Mouse (Mus musculus): ENCODE measurements at regions not wholly inside any gene's neighbourhood (a gene's known extent, or its start where the extent isn't known, plus 50 kb on each side); places are given as distances from the start of the nearest gene placed in this dataset.

- DNase-seq (ENCODE audit: low spot score): no peak
Measured at GRCm38 (mm10) chr12:39729255-39729654, 308.6 kb downstream of the Arl4a start.

GRCm38 (mm10) chr12:39724172-39724571 is 313.7 kb downstream of the Arl4a start:
- DNase-seq (ENCODE audit: low spot score): no peak

GRCm38 (mm10) chr12:39715120-39715519 is 322.7 kb downstream of the Arl4a start:
- DNase-seq (ENCODE audit: low spot score): no peak

DNA sequence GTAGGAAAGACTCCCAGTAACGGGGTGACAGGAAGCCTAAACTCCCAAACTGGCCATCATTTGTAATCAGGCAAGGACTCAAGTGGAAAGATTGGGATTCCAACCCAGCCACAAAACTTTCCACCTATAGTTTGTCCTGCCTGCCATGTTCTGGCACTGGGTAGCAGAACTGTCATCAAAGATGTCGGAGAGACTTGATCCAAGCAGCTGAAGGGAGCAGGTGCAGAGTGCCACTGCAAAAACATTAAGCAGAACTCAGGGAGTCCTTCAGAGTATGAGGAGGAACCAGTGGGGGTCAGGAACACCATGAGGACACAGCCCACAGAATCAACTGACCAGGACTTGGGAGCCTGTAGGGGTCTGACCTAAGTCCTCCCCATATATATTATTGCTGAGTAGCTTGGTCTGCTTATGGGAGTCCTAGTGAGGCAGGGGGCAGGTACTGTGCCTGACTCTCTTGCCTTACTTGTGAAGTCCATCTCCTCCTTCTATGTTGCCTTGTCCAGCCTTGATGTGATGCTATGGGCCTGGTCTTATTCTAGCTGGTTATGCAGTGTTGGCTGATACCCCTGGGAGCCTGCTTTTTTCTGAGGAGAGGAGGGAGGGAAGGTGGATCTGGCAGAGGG is 323.5 kb downstream of the Arl4a start:
- no peak for DNase-seq (ENCODE audit: low spot score)

GRCm38 (mm10) chr12:39711807-39712206 is 326.0 kb downstream of the Arl4a start:
- DNase-seq (ENCODE audit: low spot score): no peak

DNA sequence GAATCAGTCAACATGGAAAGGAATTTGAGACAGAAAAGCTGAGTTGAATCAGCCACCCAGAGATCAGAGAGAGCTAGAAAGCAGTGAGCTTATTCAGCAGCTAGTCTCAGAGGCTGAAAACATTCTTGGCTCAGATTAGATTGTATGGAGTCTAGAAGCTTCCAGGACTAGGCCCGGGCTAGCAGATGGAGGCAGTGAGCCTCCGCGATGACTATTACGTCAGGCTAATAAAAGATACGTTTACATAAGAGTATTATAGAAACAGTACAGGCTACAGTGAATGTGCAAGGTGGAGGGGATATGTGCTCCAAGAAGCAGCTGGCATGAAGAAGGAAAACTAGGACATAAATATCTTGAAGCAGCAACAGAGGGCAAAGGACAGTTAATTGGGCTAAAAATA is 328.0 kb downstream of the Arl4a start:
- no peak for DNase-seq (ENCODE audit: low spot score)

- DNase-seq (ENCODE audit: low spot score): no peak
Measured at GRCm38 (mm10) chr12:39697182-39697581, 340.6 kb downstream of the Arl4a start.

DNA sequence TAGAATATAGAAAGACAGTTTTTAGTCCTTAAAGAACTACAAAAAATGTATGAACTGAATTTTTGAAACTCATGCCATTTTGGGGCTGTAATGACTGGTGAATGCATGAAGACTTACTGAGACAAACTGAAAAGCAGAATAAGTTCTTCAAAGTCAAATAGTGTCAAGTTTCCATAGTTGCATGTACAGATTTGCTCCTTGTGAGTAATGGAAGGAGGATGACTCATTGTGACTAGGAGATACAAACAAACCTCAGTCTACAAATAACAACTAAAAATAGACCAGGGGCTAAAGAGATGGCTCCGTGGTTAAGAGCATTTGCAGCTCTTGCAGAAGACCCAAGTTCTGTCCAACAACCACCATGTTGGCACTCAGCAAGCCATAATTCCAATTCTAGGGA is 342.5 kb downstream of the Arl4a start:
- no peak for DNase-seq (ENCODE audit: low spot score)

- DNase-seq (ENCODE audit: low spot score): no peak
Measured at GRCm38 (mm10) chr12:39692043-39692442, 345.8 kb downstream of the Arl4a start.

- DNase-seq (ENCODE audit: low spot score): no peak
Measured at GRCm38 (mm10) chr12:39685399-39685798, 352.4 kb downstream of the Arl4a start.

DNA sequence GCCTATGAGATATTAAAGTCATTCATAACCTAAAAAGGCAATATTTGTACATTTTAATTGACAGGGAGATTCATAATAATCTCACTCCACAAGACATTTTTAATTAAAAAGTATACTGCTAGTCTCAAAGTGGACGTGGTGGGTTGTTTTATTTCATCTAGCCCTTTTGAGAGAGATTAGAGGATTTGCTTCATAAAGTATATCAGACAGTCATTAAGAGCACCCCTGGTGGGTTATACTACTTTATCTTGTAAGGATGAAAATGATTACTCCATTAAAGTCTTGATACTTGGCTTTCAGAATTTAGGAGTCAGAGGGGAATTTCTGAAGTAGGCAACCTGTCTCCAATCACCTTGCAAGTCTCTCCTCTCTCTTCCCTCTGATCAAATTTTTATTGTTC is 355.7 kb downstream of the Arl4a start:
- DNase-seq (ENCODE audit: low spot score): no peak

DNA sequence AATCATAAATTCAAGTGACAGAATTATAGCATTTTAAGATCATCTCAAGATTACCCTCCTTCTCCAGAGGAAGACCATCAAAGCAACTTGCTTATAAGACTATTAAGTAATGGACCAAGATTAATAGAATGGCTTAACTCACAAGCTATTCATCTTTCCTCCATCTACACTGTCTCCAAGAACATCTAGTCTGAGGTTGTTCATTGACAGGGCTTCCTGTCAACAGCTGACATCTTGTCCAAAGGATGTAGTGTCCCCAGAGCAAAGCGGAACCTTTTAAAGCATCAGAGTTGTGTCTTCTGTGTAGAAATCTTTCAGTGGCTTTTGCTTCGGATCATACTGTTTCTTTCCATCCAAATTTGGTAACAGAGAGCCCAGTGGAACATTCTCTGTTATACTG is 362.2 kb downstream of the Arl4a start:
- no peak for DNase-seq (ENCODE audit: low spot score)

GRCm38 (mm10) chr12:39667701-39668100 is 370.1 kb downstream of the Arl4a start:
- DNase-seq (ENCODE audit: low spot score): no peak

DNA sequence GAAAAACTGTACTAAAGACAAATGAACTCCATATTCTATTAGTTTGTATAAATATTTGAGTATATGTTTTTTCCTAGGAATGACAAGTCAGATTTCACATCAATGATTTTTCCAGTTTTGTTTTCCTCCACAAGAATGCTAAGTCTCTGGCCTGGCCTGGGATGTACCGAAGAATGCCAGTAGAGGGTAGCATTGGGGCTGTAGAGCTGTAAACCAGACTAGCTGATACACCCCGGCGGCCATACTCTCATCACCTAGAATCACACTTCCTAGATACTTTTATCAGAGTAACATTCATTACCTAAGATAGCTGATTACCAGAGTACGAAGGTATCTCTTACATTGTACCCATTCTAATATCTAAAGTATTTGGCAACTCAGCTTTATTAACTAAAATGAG is 372.4 kb downstream of the Arl4a start:
- peak; percentile 5 for DNase-seq (ENCODE audit: low spot score)

- DNase-seq (ENCODE audit: low spot score): no peak
Measured at GRCm38 (mm10) chr12:39660420-39660819, 377.4 kb downstream of the Arl4a start.

GRCm38 (mm10) chr12:39656606-39657005 is 381.2 kb downstream of the Arl4a start:
- no peak for DNase-seq (ENCODE audit: low spot score)

GRCm38 (mm10) chr12:39648952-39649351 is 388.9 kb downstream of the Arl4a start:
- DNase-seq (ENCODE audit: low spot score): no peak

- DNase-seq (ENCODE audit: low spot score): no peak
Measured at GRCm38 (mm10) chr12:39646556-39646955, 391.3 kb downstream of the Arl4a start.

- no peak for DNase-seq (ENCODE audit: low spot score)
Measured at GRCm38 (mm10) chr12:39645581-39645980, 392.2 kb downstream of the Arl4a start.

- no peak for DNase-seq (ENCODE audit: low spot score)
Measured at GRCm38 (mm10) chr12:39639246-39639645, 398.6 kb downstream of the Arl4a start.

DNA sequence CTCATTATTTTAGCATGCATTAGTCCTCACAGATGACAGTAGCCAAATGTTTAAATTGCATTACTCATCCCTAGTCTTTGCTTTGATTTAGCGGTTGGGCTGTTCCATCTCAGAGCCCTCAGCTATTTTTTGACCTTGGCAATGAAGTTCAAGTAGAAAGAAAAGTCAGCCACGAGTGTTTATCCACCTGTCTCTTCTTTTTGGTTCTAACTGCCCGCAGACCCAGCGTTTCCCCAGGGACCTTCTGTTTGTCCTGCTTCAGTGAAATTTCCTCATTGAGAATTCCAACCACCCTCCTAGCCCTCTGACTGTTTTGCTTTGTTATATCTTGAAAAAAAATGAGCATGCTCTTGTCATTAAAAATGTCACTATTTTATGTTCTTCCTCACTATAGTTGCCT is 403.5 kb downstream of the Arl4a start:
- DNase-seq (ENCODE audit: low spot score): no peak

GRCm38 (mm10) chr12:39621266-39621665 is 416.6 kb downstream of the Arl4a start:
- no peak for DNase-seq (ENCODE audit: low spot score)

GRCm38 (mm10) chr12:39605289-39605688 is 432.5 kb downstream of the Arl4a start:
- DNase-seq (ENCODE audit: low spot score): no peak

GRCm38 (mm10) chr12:39604723-39605122 is 433.1 kb downstream of the Arl4a start:
- no peak for DNase-seq (ENCODE audit: low spot score)

- DNase-seq (ENCODE audit: low spot score): no peak
Measured at GRCm38 (mm10) chr12:39594726-39595125, 443.1 kb downstream of the Arl4a start.
